Mouse (Mus musculus): ENCODE measurements around the gene Uncx.
"Not testable (repeated sequence)": the region's sequence is repeated elsewhere in the genome, so short reads cannot be mapped to it uniquely, and the experiment has no call there.

Uncx gene

GRCm38 (mm10) chr5:139565462-139565861 lies 22.2 kb downstream of the Uncx start:
- no peak for DNase-seq

- no peak for DNase-seq
Observed at GRCm38 (mm10) chr5:139566640-139567399, 23.5 kb downstream of the Uncx start.

GRCm38 (mm10) chr5:139568079-139568478 lies 24.8 kb downstream of the Uncx start:
- no peak for DNase-seq

- no peak for DNase-seq
Observed at GRCm38 (mm10) chr5:139572526-139572925, 29.2 kb downstream of the Uncx start.

- no peak for DNase-seq
Observed at GRCm38 (mm10) chr5:139573606-139574311, 30.5 kb downstream of the Uncx start.

GRCm38 (mm10) chr5:139575054-139575453 lies 31.8 kb downstream of the Uncx start:
- DNase-seq = no peak

- DNase-seq = no peak
Observed at GRCm38 (mm10) chr5:139580171-139580743, 37.0 kb downstream of the Uncx start.

- no peak for DNase-seq
Observed at GRCm38 (mm10) chr5:139581308-139581868, 38.1 kb downstream of the Uncx start.

GRCm38 (mm10) chr5:139584971-139585747 lies 41.9 kb downstream of the Uncx start:
- no peak for DNase-seq

GRCm38 (mm10) chr5:139585748-139586060 lies 42.4 kb downstream of the Uncx start:
- no peak for DNase-seq

- not testable (repeated sequence) for DNase-seq
Observed at GRCm38 (mm10) chr5:139587459-139587858, 44.2 kb downstream of the Uncx start.

GRCm38 (mm10) chr5:139590682-139591360 lies 47.5 kb downstream of the Uncx start:
- DNase-seq = not testable (repeated sequence)

- DNase-seq = no peak
Observed at GRCm38 (mm10) chr5:139592011-139592410, 48.7 kb downstream of the Uncx start.

- DNase-seq = no peak
Observed at GRCm38 (mm10) chr5:139592850-139593249, 49.6 kb downstream of the Uncx start.

GRCm38 (mm10) chr5:139593746-139594145 lies 50.5 kb downstream of the Uncx start:
- DNase-seq = no peak

- no peak for DNase-seq
Observed at GRCm38 (mm10) chr5:139595001-139595400, 51.7 kb downstream of the Uncx start.

Data from thymus, postnatal 25 days (tissue).